ENCODE assay signal across 8 mouse cellular contexts in genomic region chr17:35064951-35065947, GRCm38 (mm10). TPM values are rescaled to one million over a fixed set of nuclear protein-coding genes. Genes with fewer than 3 reads are reported as not detected.
DNase-seq lines count a peak whose midpoint lies in the region; ATAC-seq lines count a peak whose summit lies in the region.

Ly6g6c (plus strand) TSS chr17:35065388.

- H3K4me3 ChIP-seq in embryonic facial prominence, embryonic 14.5 days (ENCODE audit: low read depth, low read length) = peak within 1 kb of the TSS; percentile 34
- peak within 1 kb of the TSS; percentile 21 for H3K4me3 ChIP-seq in limb, embryonic 11.5 days (ENCODE audit: low read depth, low read length)

- peak within 1 kb of the TSS; percentile 54 for H3K27ac ChIP-seq in embryonic facial prominence, embryonic 14.5 days (replicated peaks; ENCODE audit: low read depth, low read length)
- H3K27ac ChIP-seq in limb, embryonic 11.5 days (replicated peaks; ENCODE audit: low read depth, low read length) = peak within 1 kb of the TSS; percentile 51; the same call in 1 of the 2 replicates

- peaks cover 6% of the 10 kb centered on the region; the same call in 1 of the 2 replicates for H3K4me1 ChIP-seq in embryonic facial prominence, embryonic 14.5 days (ENCODE audit: control insufficient read depth, insufficient read depth, low read length)
- peaks cover 16% of the 10 kb centered on the region for H3K4me1 ChIP-seq in limb, embryonic 11.5 days (ENCODE audit: control insufficient read depth, insufficient read depth, low read length)

- 2% methylated on average over 44 of the region's 48 CpGs for WGBS in embryonic facial prominence, embryonic 14.5 days
- 2% methylated on average over 48 of the region's 48 CpGs for WGBS in limb, embryonic 11.5 days

- no peaks in the 10 kb centered on the region for H3K9me3 ChIP-seq in embryonic facial prominence, embryonic 14.5 days (ENCODE audit: control insufficient read depth, low read length)
- no peaks in the 10 kb centered on the region for H3K9me3 ChIP-seq in limb, embryonic 11.5 days (ENCODE audit: control insufficient read depth, low read length)

- peak; percentile 71 for ATAC-seq in embryonic facial prominence, embryonic 14.5 days (ENCODE audit: low read depth)
- peak; percentile 31; the same call in 1 of the 2 replicates for ATAC-seq in limb, embryonic 11.5 days (ENCODE audit: insufficient number of reproducible peaks, low FRiP score, low TSS enrichment, low read depth)
- ATAC-seq in frontal cortex, adult (ENCODE audit: low TSS enrichment) = no peak

- peaks cover 20% of the 10 kb centered on the region for H3K27me3 ChIP-seq in embryonic facial prominence, embryonic 14.5 days (replicated peaks; ENCODE audit: control insufficient read depth, insufficient read depth, low read length)
- peaks cover 27% of the 10 kb centered on the region for H3K27me3 ChIP-seq in limb, embryonic 11.5 days (ENCODE audit: control insufficient read depth, insufficient read depth, low read length)

- H3K36me3 ChIP-seq in embryonic facial prominence, embryonic 14.5 days (ENCODE audit: control insufficient read depth, insufficient read depth, low read length) = peaks cover 27% of the 10 kb centered on the region
- H3K36me3 ChIP-seq in limb, embryonic 11.5 days (ENCODE audit: control insufficient read depth, insufficient read depth, low read length) = peaks cover 11% of the 10 kb centered on the region

- peak; percentile 35 to 37 for DNase-seq in spleen, postnatal 36 days (ENCODE audit: low spot score in 2 of 2)
- DNase-seq in spleen, adult 12 weeks (ENCODE audit: low spot score) = no peak
- peak; percentile 87 for DNase-seq in embryonic facial prominence, embryonic 14.5 days (ENCODE audit: low spot score)
- DNase-seq in heart, postnatal 4 days = peak; percentile 40
- peak; percentile 71 for DNase-seq in limb, embryonic 11.5 days (ENCODE audit: low spot score)
- DNase-seq in mesoderm, embryonic 11.5 days (ENCODE audit: low read depth, low spot score) = peak; percentile 59
- peak; percentile 77 for DNase-seq in yolk sac, embryonic 10.5 days (ENCODE audit: low spot score)

- H3K9ac ChIP-seq in embryonic facial prominence, embryonic 14.5 days (ENCODE audit: low read depth, low read length) = peak within 1 kb of the TSS; percentile 56
- peak within 1 kb of the TSS; percentile 49 for H3K9ac ChIP-seq in limb, embryonic 11.5 days (ENCODE audit: low read length)

- peak within 1 kb of the TSS; percentile 61 for H3K4me2 ChIP-seq in embryonic facial prominence, embryonic 14.5 days (ENCODE audit: low read depth, low read length)
- peak within 1 kb of the TSS; percentile 74 for H3K4me2 ChIP-seq in limb, embryonic 11.5 days (ENCODE audit: low read depth, severe bottlenecking)

RNA-seq across cellular contexts. Expression of gene Ly6g6c, which starts in this region (rescaled TPM):
- 9.5 and 21.2 TPM in 2 replicates for polyA plus RNA-seq in embryonic facial prominence, embryonic 14.5 days (2014; fragmentation: Nextera tagmentation; extraction: Ambion mirVana)
- total RNA-seq in heart, postnatal 4 days (2021) = not detected
- polyA plus RNA-seq in limb, embryonic 11.5 days (2014; fragmentation: Nextera tagmentation; extraction: Ambion mirVana) = 0.16 TPM in 1 of 2 replicates, not detected in the other

Comparison
In these comparisons a context has a peak if more than half of its experiments do, and no peak if none do; other contexts are left out.
1. Peak in DNase-seq in heart, postnatal 4 days; RNA of the gene not detected or under 1 TPM.
2. Peak in DNase-seq, ATAC-seq, H3K4me3 ChIP-seq, H3K27ac ChIP-seq, H3K9ac ChIP-seq and H3K4me2 ChIP-seq in limb, embryonic 11.5 days; RNA of the gene not detected or under 1 TPM.